Mouse (Mus musculus): Measurements from ENCODE around the gene Zfp128. TPM values are rescaled to one million over a fixed set of nuclear protein-coding genes. Genes with fewer than 3 reads are reported as not detected.
"Not testable (repeated sequence)": the region's sequence is repeated elsewhere in the genome, so short reads cannot be mapped to it uniquely, and the experiment has no call there.

The Zfp128 gene
- polyA plus RNA-seq, 1 experiment from 2014 or later = 2.5 TPM

DNA sequence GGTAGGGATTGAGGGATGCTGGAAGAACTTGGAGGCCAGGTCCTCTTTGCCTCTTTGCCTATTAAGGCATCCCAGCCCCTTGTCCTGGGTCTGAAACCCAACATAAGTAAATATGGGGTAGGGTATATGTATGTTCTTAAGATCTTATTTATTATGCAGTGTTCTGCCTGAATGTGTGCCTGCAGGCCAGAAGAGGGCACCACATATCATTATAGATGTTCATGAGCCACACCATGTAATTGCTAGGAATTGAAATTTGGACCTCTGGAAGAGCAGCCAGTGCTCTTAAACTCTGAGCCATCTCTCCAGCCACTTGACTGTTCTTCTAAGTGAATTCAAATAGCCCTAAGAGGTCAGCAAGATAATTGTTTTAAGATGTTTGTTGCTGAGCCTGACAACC, 32.6 kb downstream of the Zfp128 start:
- H3K9ac ChIP-seq (replicated peaks; ENCODE audit: low read depth) = no peak overlapping the region
- H3K27ac ChIP-seq (ENCODE audit: low read length) = no peak overlapping the region
- no peak for ATAC-seq
- no peak overlapping the region for H3K4me2 ChIP-seq (replicated peaks; ENCODE audit: low read depth, low read length)
- peak; percentile 65 for DNase-seq (ENCODE audit: low spot score)
- H3K27me3 ChIP-seq (replicated peaks; ENCODE audit: insufficient read depth, low read length) = no peaks in the 10 kb centered on the region
- TF ChIP-seq EP300 (IDR thresholded peaks at IDR 0.05) = no peak
- TF ChIP-seq CTCF (IDR thresholded peaks at IDR 0.05) = peak; percentile 70
- no peak overlapping the region for H3K4me3 ChIP-seq (ENCODE audit: low read depth, low read length)
- no peaks in the 10 kb centered on the region for H3K9me3 ChIP-seq (ENCODE audit: low read length)
- H3K4me1 ChIP-seq (ENCODE audit: insufficient read depth, low read depth, low read length) = no peaks in the 10 kb centered on the region; the same call in 1 of the 2 replicates
- no peaks in the 10 kb centered on the region for H3K36me3 ChIP-seq (ENCODE audit: insufficient read depth, low read length)

DNA sequence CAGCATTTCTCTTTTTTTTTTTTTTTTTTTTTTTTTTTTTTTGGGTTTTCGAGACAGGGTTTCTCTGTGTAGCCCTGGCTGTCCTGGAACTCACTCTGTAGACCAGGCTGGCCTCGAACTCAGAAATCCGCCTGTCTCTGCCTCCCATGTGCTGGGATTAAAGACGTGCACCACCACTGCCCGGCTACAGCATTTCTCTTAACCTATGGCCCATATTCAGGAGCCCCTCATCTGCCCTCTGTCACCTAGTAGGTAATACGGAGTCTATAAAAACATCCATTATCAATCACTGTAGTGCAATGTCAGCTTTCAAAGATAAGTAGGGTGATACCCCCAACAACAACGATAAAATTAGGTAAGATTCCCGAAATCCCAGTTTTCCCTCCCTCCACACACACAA, 39.5 kb downstream of the Zfp128 start:
- 83% methylated on average over 7 of the region's 8 CpGs for WGBS
- not testable (repeated sequence) for H3K4me1 ChIP-seq (ENCODE audit: insufficient read depth, low read depth, low read length); H3K4me2 ChIP-seq (replicated peaks; ENCODE audit: low read depth, low read length); DNase-seq (ENCODE audit: low spot score); H3K27me3 ChIP-seq (replicated peaks; ENCODE audit: insufficient read depth, low read length); H3K9me3 ChIP-seq (ENCODE audit: low read length); H3K9ac ChIP-seq (replicated peaks; ENCODE audit: low read depth); H3K4me3 ChIP-seq (ENCODE audit: low read depth, low read length); ATAC-seq; H3K27ac ChIP-seq (ENCODE audit: low read length)
- H3K36me3 ChIP-seq (ENCODE audit: insufficient read depth, low read length) = peaks cover 15% of the 10 kb centered on the region; the same call in 1 of the 2 replicates

DNA sequence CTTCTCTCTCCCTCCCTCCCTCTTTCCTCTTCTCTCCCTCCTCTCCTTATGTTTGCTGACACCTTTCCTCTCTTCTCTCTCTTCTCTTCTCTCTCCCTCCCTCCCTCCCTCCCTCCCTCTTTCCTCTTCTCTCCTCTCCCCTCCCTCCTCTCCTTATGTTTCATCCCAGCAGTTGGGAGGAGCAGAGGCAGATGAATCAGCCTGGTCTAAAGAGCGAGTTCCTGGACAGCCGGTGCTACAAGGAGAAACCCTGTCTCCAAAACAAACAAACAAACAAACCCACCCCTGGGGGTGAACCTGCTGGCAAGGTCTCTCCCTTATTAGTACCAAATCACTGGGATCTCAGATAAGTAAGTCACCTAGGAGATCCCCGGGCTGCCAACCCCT, 40.3 kb downstream of the Zfp128 start:
- H3K27me3 ChIP-seq (replicated peaks; ENCODE audit: insufficient read depth, low read length) = no peaks in the 10 kb centered on the region
- H3K27ac ChIP-seq (ENCODE audit: low read length) = peak overlapping the region; percentile 95
- H3K9ac ChIP-seq (replicated peaks; ENCODE audit: low read depth) = peak overlapping the region; percentile 37
- H3K4me1 ChIP-seq (ENCODE audit: insufficient read depth, low read depth, low read length) = peaks cover 8% of the 10 kb centered on the region; the same call in 1 of the 2 replicates
- H3K4me2 ChIP-seq (replicated peaks; ENCODE audit: low read depth, low read length) = peak overlapping the region; percentile 60
- peaks cover 22% of the 10 kb centered on the region; the same call in 1 of the 2 replicates for H3K36me3 ChIP-seq (ENCODE audit: insufficient read depth, low read length)
- 0% methylated on average over 3 of the region's 3 CpGs for WGBS
- ATAC-seq (0 out of 2 replicates have a peak, but pooled peaks have one; percentile 9), DNase-seq (ENCODE audit: low spot score) (peak; percentile 64)
- H3K4me3 ChIP-seq (ENCODE audit: low read depth, low read length) = peak overlapping the region; percentile 72
- no peaks in the 10 kb centered on the region for H3K9me3 ChIP-seq (ENCODE audit: low read length)
- TF ChIP-seq CTCF (IDR thresholded peaks at IDR 0.05) (no peak), EP300 (IDR thresholded peaks at IDR 0.05) (no peak)

DNA sequence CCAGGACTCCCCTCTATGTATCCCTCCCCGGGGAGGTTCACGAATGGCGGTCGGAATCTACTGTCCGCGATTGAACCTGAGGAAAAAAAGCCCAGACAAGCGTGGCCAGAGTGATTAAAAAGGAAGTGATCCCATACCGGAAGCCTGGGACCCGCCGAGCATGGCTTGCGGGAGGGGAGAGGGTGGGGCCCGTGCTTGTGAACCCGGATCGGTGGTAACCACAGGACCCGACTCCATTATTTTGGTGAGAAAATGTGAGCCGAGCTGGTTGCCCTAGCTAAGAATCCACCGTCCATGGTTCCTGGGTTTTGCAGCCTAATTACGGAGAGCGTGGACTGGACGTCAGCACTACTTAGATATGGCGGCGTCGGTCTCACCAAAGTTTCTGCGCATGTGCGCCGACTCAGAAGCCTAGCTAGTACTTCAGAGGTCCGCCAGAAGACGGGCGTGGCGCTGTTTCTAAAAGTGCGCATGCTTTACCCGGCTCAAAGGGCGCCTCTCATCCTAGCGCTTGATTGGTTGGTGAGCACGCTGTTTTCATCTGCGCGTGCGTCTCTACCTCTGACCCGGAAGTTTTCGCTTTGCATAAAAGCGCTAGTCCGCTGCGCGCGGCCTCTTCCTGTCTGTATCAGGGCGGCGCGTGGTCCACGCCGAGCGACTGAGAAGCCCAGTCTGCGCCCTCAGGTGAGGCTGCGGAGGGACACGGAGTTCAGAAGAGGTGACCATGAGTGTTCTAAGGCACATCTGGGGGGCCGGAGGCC, 40.9 kb downstream of the Zfp128 start, which contains the start of gene Rps5:
Gene Rps5 (plus strand): TSS at position 586 of the 761 bp plus-strand sequence.
- TF ChIP-seq CTCF (IDR thresholded peaks at IDR 0.05) (peak; percentile 86), EP300 (IDR thresholded peaks at IDR 0.05) (peak; percentile 52)
- no peaks in the 10 kb centered on the region for H3K9me3 ChIP-seq (ENCODE audit: low read length)
- H3K4me3 ChIP-seq (ENCODE audit: low read depth, low read length) = peak within 1 kb of the TSS; percentile 72
- DNase-seq (ENCODE audit: low spot score) (peak; percentile 100), ATAC-seq (peak; percentile 99)
- under 1% methylated on average over 55 of the region's 55 CpGs for WGBS
- peak within 1 kb of the TSS; percentile 63 for H3K4me2 ChIP-seq (replicated peaks; ENCODE audit: low read depth, low read length)
- peak within 1 kb of the TSS; percentile 95 for H3K27ac ChIP-seq (ENCODE audit: low read length)
- peaks cover 8% of the 10 kb centered on the region; the same call in 1 of the 2 replicates for H3K4me1 ChIP-seq (ENCODE audit: insufficient read depth, low read depth, low read length)
- peaks cover 26% of the 10 kb centered on the region; the same call in 1 of the 2 replicates for H3K36me3 ChIP-seq (ENCODE audit: insufficient read depth, low read length)
- peak within 1 kb of the TSS; percentile 88 for H3K9ac ChIP-seq (replicated peaks; ENCODE audit: low read depth)
- H3K27me3 ChIP-seq (replicated peaks; ENCODE audit: insufficient read depth, low read length) = no peaks in the 10 kb centered on the region

DNA sequence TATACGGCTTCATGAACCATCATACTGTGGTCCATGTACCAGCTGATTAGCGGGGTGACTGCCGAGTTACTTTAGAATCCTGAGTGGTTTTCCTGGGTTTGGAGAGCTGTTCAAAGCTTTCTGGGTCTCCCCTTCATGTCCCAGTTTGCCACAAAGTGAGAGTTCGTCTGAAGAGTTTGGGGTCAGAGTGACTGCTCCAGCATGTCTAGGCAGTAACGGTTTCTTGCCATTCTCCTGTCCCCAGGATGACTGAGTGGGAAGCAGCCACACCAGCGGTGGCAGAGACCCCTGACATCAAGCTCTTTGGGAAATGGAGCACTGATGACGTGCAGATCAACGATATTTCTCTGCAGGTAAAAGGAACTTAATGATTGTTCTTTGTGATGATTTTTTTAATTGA, 41.8 kb downstream of the Zfp128 start:
- Histone ChIP-seq H3K4me1 (ENCODE audit: insufficient read depth, low read depth, low read length) (peaks cover 8% of the 10 kb centered on the region; the same call in 1 of the 2 replicates), H3K36me3 (ENCODE audit: insufficient read depth, low read length) (peaks cover 26% of the 10 kb centered on the region; the same call in 1 of the 2 replicates), H3K9me3 (ENCODE audit: low read length) (no peaks in the 10 kb centered on the region), H3K4me2 (replicated peaks; ENCODE audit: low read depth, low read length) (peak overlapping the region; percentile 63), H3K27me3 (replicated peaks; ENCODE audit: insufficient read depth, low read length) (no peaks in the 10 kb centered on the region), H3K9ac (replicated peaks; ENCODE audit: low read depth) (peak overlapping the region; percentile 88), H3K27ac (ENCODE audit: low read length) (peak overlapping the region; percentile 16; the same call in 1 of the 2 replicates), H3K4me3 (ENCODE audit: low read depth, low read length) (peak overlapping the region; percentile 72)
- no peak for ATAC-seq
- 2% methylated on average over 8 of the region's 8 CpGs for WGBS
- no peak for TF ChIP-seq CTCF (IDR thresholded peaks at IDR 0.05)
- no peak for TF ChIP-seq EP300 (IDR thresholded peaks at IDR 0.05)
- DNase-seq (ENCODE audit: low spot score) = no peak

DNA sequence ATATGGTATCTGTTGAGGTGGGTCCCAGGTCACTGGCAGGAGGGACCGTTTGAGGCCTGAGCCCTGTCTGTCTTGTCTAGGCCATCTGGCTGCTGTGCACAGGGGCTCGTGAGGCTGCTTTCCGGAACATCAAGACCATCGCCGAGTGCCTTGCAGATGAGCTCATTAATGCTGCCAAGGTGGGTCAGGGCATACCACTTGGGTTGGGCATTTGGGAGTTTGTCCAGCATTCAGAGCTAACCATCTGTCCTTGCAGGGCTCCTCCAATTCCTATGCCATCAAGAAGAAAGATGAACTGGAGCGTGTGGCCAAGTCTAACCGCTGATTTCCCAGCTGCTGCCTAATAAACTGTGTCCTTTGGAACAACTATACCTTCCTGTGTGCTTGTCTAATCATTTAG, 45.3 kb downstream of the Zfp128 start:
- Histone ChIP-seq H3K4me1 (ENCODE audit: insufficient read depth, low read depth, low read length) (peaks cover 8% of the 10 kb centered on the region; the same call in 1 of the 2 replicates), H3K4me3 (ENCODE audit: low read depth, low read length) (no peak overlapping the region), H3K4me2 (replicated peaks; ENCODE audit: low read depth, low read length) (no peak overlapping the region), H3K9me3 (ENCODE audit: low read length) (no peaks in the 10 kb centered on the region), H3K36me3 (ENCODE audit: insufficient read depth, low read length) (peaks cover 26% of the 10 kb centered on the region; the same call in 1 of the 2 replicates), H3K9ac (replicated peaks; ENCODE audit: low read depth) (no peak overlapping the region), H3K27ac (ENCODE audit: low read length) (no peak overlapping the region), H3K27me3 (replicated peaks; ENCODE audit: insufficient read depth, low read length) (no peaks in the 10 kb centered on the region)
- 72% methylated on average over 7 of the region's 7 CpGs for WGBS
- ATAC-seq = no peak
- no peak for DNase-seq (ENCODE audit: low spot score)
- TF ChIP-seq CTCF (IDR thresholded peaks at IDR 0.05) = no peak
- no peak for TF ChIP-seq EP300 (IDR thresholded peaks at IDR 0.05)
